ENCODE assay signal across 11 mouse cellular contexts in genomic region chr11:86892996-86893670, GRCm38 (mm10).
DNase-seq lines count a peak whose midpoint lies in the region; ATAC-seq lines count a peak whose summit lies in the region.
"Had no signal": no experiment of that assay in that cellular context is flagged by ENCODE, and none has a peak within 500 bp of the region (broad histone marks: within the 10 kb centered on the region; RNA-seq: fewer than 3 reads in every experiment).

No protein-coding gene starts in this region.

- H3K27me3 ChIP-seq in heart, embryonic 14.5 days (ENCODE audit: control insufficient read depth, insufficient read depth, low read length) = no peaks in the 10 kb centered on the region
- H3K27me3 ChIP-seq in neural tube, embryonic 15.5 days (replicated peaks) = 0 out of 2 replicates have a peak, but pooled peaks cover 3% of the 10 kb centered on the region
- H3K27me3 ChIP-seq: neural tube, embryonic 13.5 days had no signal

- no peaks in the 10 kb centered on the region for H3K36me3 ChIP-seq in heart, embryonic 14.5 days (ENCODE audit: control insufficient read depth, insufficient read depth, low read length)
- no peaks in the 10 kb centered on the region for H3K36me3 ChIP-seq in neural tube, embryonic 15.5 days
- H3K36me3 ChIP-seq: midbrain, embryonic 10.5 days; neural tube, embryonic 13.5 days had no signal

- no peak for ATAC-seq in heart, embryonic 14.5 days (ENCODE audit: insufficient number of reproducible peaks, insufficient read depth, low FRiP score, low read depth)
- ATAC-seq in neural tube, embryonic 15.5 days (ENCODE audit: low FRiP score) = no peak
- 0 out of 2 replicates have a peak, but pooled peaks have one; percentile 27 for ATAC-seq in monocyte, adult 5-6 weeks (replicated peaks; ENCODE audit: insufficient number of reproducible peaks, low FRiP score, low TSS enrichment, poor library complexity, severe bottlenecking)

- H3K4me3 ChIP-seq in heart, embryonic 14.5 days (ENCODE audit: control insufficient read depth in 1 of 2, insufficient read depth in 1 of 2, low read depth in 1 of 2, low read length in 2 of 2) = no peak overlapping the region
- no peak overlapping the region for H3K4me3 ChIP-seq in neural tube, embryonic 15.5 days (replicated peaks)

- H3K4me2 ChIP-seq in heart, embryonic 14.5 days (ENCODE audit: low read length) = no peak overlapping the region
- H3K4me2 ChIP-seq in neural tube, embryonic 15.5 days = peak overlapping the region; percentile 77; the same call in 1 of the 2 replicates

- H3K4me1 ChIP-seq in heart, embryonic 14.5 days (ENCODE audit: control insufficient read depth in 2 of 2, insufficient read depth in 2 of 2, low read length in 2 of 2) = peaks cover 33 to 44% of the 10 kb centered on the region in 2 experiments
- H3K4me1 ChIP-seq in neural tube, embryonic 15.5 days = peaks cover 14% of the 10 kb centered on the region

- H3K27ac ChIP-seq in heart, embryonic 14.5 days (replicated peaks in 1 of 2; ENCODE audit: control insufficient read depth in 1 of 2, insufficient read depth in 1 of 2, low read depth in 2 of 2, low read length in 2 of 2) = peak overlapping the region; percentile 31 to 62
- no peak overlapping the region for H3K27ac ChIP-seq in neural tube, embryonic 15.5 days (replicated peaks)
- H3K27ac ChIP-seq: neural tube, embryonic 13.5 days had no signal

- intact Hi-C loops in heart, postnatal 10 days (cut with DNase I) = loop anchor here (10.0 kb wide), 1 partner anchor 102 kb away; the partner anchor contains the start of gene Ypel2
- intact Hi-C loops in left cerebral cortex, postnatal 4 days (cut with DNase I) = loop anchor here (10.0 kb wide), 1 partner anchor 102 kb away; the partner anchor contains the start of gene Ypel2

- H3K9me3 ChIP-seq in heart, embryonic 14.5 days (ENCODE audit: control insufficient read depth, low read length) = no peaks in the 10 kb centered on the region
- H3K9me3 ChIP-seq in neural tube, embryonic 15.5 days (replicated peaks) = no peaks in the 10 kb centered on the region
- H3K9me3 ChIP-seq: midbrain, embryonic 10.5 days; neural tube, embryonic 13.5 days had no signal

- no peak for DNase-seq in heart, postnatal 10 days
- no peak for DNase-seq in neural tube, embryonic 10.5 days (ENCODE audit: extremely low spot score, low spot score)
- peak; percentile 73 for DNase-seq in thymus, postnatal 4 days
- DNase-seq in left cerebral cortex, postnatal 4 days = no peak
- DNase-seq in layer of hippocampus, postnatal 25 days (ENCODE audit: extremely low spot score in 1 of 2, low spot score in 1 of 2) = no peak
- DNase-seq: lung, embryonic 14.5 days had no signal

- WGBS in heart, embryonic 14.5 days = 66% methylated on average over 15 of the region's 15 CpGs
- 66% methylated on average over 15 of the region's 15 CpGs for WGBS in neural tube, embryonic 15.5 days

- H3K9ac ChIP-seq in heart, embryonic 14.5 days (ENCODE audit: low read length) = peak overlapping the region; percentile 48; the same call in 1 of the 2 replicates
- no peak overlapping the region for H3K9ac ChIP-seq in neural tube, embryonic 15.5 days (replicated peaks)
